Mouse (Mus musculus) left cerebral cortex, adult 6 months (tissue): ENCODE data around the gene Psg20. TPM values are rescaled to one million over a fixed set of nuclear protein-coding genes. Genes with fewer than 3 reads are reported as not detected.

ENCODE experiments used
- long read RNA-seq, 2 experiments: library from polyadenylated mRNA; unstranded; transcript quantifications; one replicate each; pipeline ENCODE4 v2.0.0; 2019 to 2020
- polyA plus RNA-seq: library from polyadenylated mRNA; unstranded; fragments of <200 nt; fragmentation: Nextera tagmentation; gene quantifications from 2 replicates; pipeline ENCODE4 v1.2.3, GENCODE M21; 2021

Psg20 gene
- polyA plus RNA-seq = not detected in 2 replicates
- long read RNA-seq, experiment 1 = 0 reads
- long read RNA-seq, experiment 2 = 0 reads

DNA sequence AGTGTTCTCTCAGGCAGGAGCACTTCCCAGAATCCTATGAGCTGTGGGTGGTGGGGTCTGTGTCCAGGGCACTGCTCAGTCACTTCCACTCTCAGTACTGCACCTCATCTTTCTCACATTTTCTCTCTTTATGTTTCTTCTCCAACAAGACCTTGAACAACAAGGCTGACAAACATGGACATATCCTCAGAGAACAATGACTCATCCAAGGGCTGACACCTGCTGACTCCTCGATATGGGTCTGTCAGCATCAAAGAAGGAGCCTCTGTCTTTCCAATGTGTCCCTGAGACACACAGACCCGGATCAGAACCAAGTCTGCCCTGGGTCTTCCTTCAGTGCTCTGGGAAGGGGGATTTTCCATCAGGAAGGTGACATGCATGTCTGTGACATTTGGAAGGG, at the start of gene Psg20:
Psg20 (minus strand) TSS at position 101 of the 400 bp plus-strand sequence.

DNA sequence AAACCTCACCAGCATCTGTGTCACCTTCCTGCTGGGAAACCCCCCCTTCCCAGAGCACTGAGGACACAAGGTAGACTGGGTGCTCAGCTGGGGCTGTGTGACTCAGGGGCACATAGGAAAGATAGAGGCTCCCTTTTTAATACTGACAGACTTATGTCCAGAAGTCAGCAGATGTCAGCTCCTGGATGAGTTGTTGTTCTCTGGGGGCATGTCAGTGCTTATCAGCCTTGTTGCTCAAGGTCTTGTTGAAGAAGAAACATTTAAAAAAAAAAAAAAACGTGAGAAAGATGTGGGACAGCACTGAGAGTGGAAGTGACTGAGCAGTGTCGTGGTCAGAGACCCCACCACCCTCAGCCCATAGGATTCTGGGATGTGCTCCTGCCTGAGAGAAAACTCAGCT, 31.8 kb upstream of the Psg20 start, which contains the start of gene Psg22:
Psg22 (plus strand) TSS at position 301 of the 400 bp plus-strand sequence.

DNA sequence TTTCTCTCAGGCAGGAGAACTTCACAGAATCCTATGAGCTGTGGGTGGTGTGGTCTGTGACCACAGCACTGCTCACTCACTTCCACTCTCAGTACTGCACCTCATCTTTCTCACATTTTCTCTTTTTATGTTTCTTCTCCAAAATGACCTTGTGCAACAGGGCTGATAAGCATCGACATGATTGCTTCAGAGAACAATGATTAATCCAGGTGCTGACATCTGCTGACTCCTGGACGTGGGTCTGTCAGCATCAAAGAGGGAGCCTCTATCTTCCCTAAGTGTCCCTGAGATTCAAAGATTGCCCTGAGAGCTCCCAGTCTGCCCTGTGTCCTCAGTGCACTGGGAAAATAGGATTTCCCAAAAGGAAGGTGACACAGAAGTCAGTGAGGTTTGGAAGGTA, 29.4 kb downstream of the Psg20 start, which contains the start of gene Psg21:
Psg21 (minus strand) TSS at position 101 of the 400 bp plus-strand sequence.

Other genes with a start within 250 kb of the Psg20 start
- not detected in 2 replicates for gene Psg26, start 202.0 kb downstream of the Psg20 start, polyA plus RNA-seq
- gene Psg25, start 153.9 kb downstream of the Psg20 start, polyA plus RNA-seq = not detected in 2 replicates
- gene Psg27, start 118.9 kb downstream of the Psg20 start, polyA plus RNA-seq = not detected in 2 replicates
- not detected in 2 replicates for gene Psg23, start 69.7 kb downstream of the Psg20 start, polyA plus RNA-seq
- gene Psg21, start 29.5 kb downstream of the Psg20 start, polyA plus RNA-seq = not detected in 2 replicates
- not detected in 2 replicates for gene Psg22, start 31.9 kb upstream of the Psg20 start, polyA plus RNA-seq
- not detected in 2 replicates for gene Psg19, start 112.3 kb upstream of the Psg20 start, polyA plus RNA-seq
- not detected in 2 replicates for gene Psg17, start 135.4 kb upstream of the Psg20 start, polyA plus RNA-seq
- gene Mill2, start 153.8 kb upstream of the Psg20 start, polyA plus RNA-seq = 0.63 and 0.66 TPM in 2 replicates
- gene Pglyrp1, start 185.1 kb upstream of the Psg20 start, polyA plus RNA-seq = 7.8 and 8.4 TPM in 2 replicates
- gene Ccdc61, start 224.2 kb upstream of the Psg20 start, polyA plus RNA-seq = 15.8 and 16.5 TPM in 2 replicates
- 3.8 and 5.4 TPM in 2 replicates for gene Nova2, start 239.7 kb upstream of the Psg20 start, polyA plus RNA-seq